ENCODE assay signal across 8 mouse cellular contexts in the genomic region with DNA sequence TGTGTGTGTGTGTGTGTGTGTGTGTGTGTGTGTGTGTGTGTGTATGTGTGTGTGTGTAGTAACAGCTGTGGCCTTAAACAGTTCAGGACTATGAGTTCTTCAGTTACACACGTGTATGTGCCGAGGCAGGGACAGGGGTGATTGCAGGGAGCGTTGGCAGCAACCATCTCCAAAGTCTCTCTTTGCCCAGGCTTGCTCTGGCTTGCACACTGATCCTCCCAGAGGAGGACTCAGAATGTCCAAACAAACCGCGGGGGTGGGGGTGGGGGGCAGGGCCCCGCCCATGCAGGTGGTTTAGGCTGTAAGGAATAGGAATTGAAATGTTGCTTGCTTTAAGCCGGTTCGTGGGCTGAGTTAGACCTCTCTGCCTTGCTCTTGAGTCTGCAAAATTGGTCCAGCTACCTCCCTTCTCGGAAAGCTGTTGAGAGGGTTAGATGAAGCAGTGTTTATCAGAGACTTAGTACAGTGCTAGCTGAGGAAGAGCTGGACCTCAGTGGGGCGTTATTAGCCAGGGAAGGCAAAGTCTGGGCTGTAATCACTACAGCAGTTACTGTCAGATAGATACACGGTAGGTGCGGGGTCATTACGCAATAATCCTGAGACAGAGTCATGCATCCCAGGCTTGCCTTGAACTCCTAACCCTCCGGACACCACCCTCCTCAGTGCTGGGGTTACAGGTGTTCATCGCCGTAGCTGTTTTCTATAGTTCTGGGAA. TPM values are rescaled to one million over a fixed set of nuclear protein-coding genes. Genes with fewer than 3 reads are reported as not detected.
A peak's percentile ranks its signal among the peaks of the same experiment; 100 is the strongest.
DNase-seq lines count a peak whose midpoint lies in the region; ATAC-seq lines count a peak whose summit lies in the region.

No protein-coding gene starts in this region.

- no peaks in the 10 kb centered on the region for H3K9me3 ChIP-seq in kidney, embryonic 16.5 days (ENCODE audit: low read length)
- H3K9me3 ChIP-seq in hindbrain, embryonic 12.5 days (replicated peaks), result no peaks in the 10 kb centered on the region
- H3K9me3 ChIP-seq in midbrain, embryonic 10.5 days (replicated peaks), result no peaks in the 10 kb centered on the region

- no peak for ATAC-seq in kidney, embryonic 16.5 days (ENCODE audit: low FRiP score, low TSS enrichment)
- ATAC-seq in hindbrain, embryonic 12.5 days (ENCODE audit: low FRiP score), result no peak

- H3K27me3 ChIP-seq in kidney, embryonic 16.5 days (ENCODE audit: insufficient read depth, low read length), result no peaks in the 10 kb centered on the region
- no peaks in the 10 kb centered on the region for H3K27me3 ChIP-seq in hindbrain, embryonic 12.5 days
- H3K27me3 ChIP-seq in midbrain, embryonic 10.5 days (ENCODE audit: low read depth, poor library complexity, severe bottlenecking), result peaks cover 6% of the 10 kb centered on the region; the same call in 1 of the 2 replicates

- H3K36me3 ChIP-seq in kidney, embryonic 16.5 days (ENCODE audit: insufficient read depth, low read length), result no peaks in the 10 kb centered on the region
- H3K36me3 ChIP-seq in hindbrain, embryonic 12.5 days, result no peaks in the 10 kb centered on the region
- H3K36me3 ChIP-seq in midbrain, embryonic 10.5 days, result no peaks in the 10 kb centered on the region

- peaks cover 20% of the 10 kb centered on the region for H3K4me1 ChIP-seq in kidney, embryonic 16.5 days (ENCODE audit: insufficient read depth, low read length)
- H3K4me1 ChIP-seq in hindbrain, embryonic 12.5 days, result peaks cover 33% of the 10 kb centered on the region
- peaks cover 46% of the 10 kb centered on the region for H3K4me1 ChIP-seq in midbrain, embryonic 10.5 days

- 64% methylated on average over 16 of the region's 16 CpGs for WGBS in kidney, embryonic 16.5 days
- 70% methylated on average over 16 of the region's 16 CpGs for WGBS in hindbrain, embryonic 12.5 days
- 69% methylated on average over 16 of the region's 16 CpGs for WGBS in midbrain, embryonic 10.5 days

- no peak overlapping the region for H3K4me3 ChIP-seq in kidney, embryonic 16.5 days (ENCODE audit: low read length)
- H3K4me3 ChIP-seq in hindbrain, embryonic 12.5 days, result no peak overlapping the region
- H3K4me3 ChIP-seq in midbrain, embryonic 10.5 days, result peak overlapping the region; percentile 48; the same call in 1 of the 2 replicates

- H3K27ac ChIP-seq in kidney, embryonic 16.5 days (ENCODE audit: low read length), result no peak overlapping the region
- H3K27ac ChIP-seq in hindbrain, embryonic 12.5 days, result no peak overlapping the region
- peak overlapping the region; percentile 46; the same call in 1 of the 2 replicates for H3K27ac ChIP-seq in midbrain, embryonic 10.5 days (replicated peaks)

- DNase-seq in kidney, postnatal 10 days, result no peak
- peak; percentile 66 for DNase-seq in ZHBTc4 (ENCODE audit: low read depth, low spot score)
- no peak for DNase-seq in midbrain, embryonic 10.5 days (ENCODE audit: low spot score)
- no peak for DNase-seq in spleen, postnatal 4 days (ENCODE audit: low spot score in 2 of 2)
- no peak for DNase-seq in adrenal gland, postnatal 25 days
- DNase-seq in retina, embryonic 14.5 days (ENCODE audit: low spot score), result no peak

- peak overlapping the region; percentile 59 for H3K4me2 ChIP-seq in kidney, embryonic 16.5 days (replicated peaks; ENCODE audit: low read depth, low read length)
- peak overlapping the region; percentile 53 for H3K4me2 ChIP-seq in hindbrain, embryonic 12.5 days (replicated peaks)

- no peak overlapping the region for H3K9ac ChIP-seq in kidney, embryonic 16.5 days (replicated peaks; ENCODE audit: low read length)
- no peak overlapping the region for H3K9ac ChIP-seq in hindbrain, embryonic 12.5 days

RNA-seq across cellular contexts. Expression of gene Pafah2, which starts 5.9 kb away (rescaled TPM):
- 19.5 and 20.1 TPM in 2 replicates for polyA plus RNA-seq in kidney, embryonic 16.5 days (2015; fragmentation: Nextera tagmentation; extraction: Ambion mirVana)
- polyA plus RNA-seq in hindbrain, embryonic 12.5 days (2016; fragmentation: Nextera tagmentation; extraction: Ambion mirVana), result 9.2 and 10.7 TPM in 2 replicates
- polyA plus RNA-seq in midbrain, embryonic 10.5 days (2016; fragmentation: Nextera tagmentation; extraction: Ambion mirVana), result 7.2 and 8.9 TPM in 2 replicates
- 7.9 and 9.1 TPM in 2 replicates for total RNA-seq in adrenal gland, postnatal 25 days (2021)

RNA-seq across cellular contexts. Expression of gene Extl1, which starts 18.4 kb away (rescaled TPM):
- 0.32 and 0.61 TPM in 2 replicates for polyA plus RNA-seq in kidney, embryonic 16.5 days (2015; fragmentation: Nextera tagmentation; extraction: Ambion mirVana)
- polyA plus RNA-seq in hindbrain, embryonic 12.5 days (2016; fragmentation: Nextera tagmentation; extraction: Ambion mirVana), result 1.2 and 1.7 TPM in 2 replicates
- polyA plus RNA-seq in midbrain, embryonic 10.5 days (2016; fragmentation: Nextera tagmentation; extraction: Ambion mirVana), result 0.23 and 0.39 TPM in 2 replicates
- 1.7 and 2.1 TPM in 2 replicates for total RNA-seq in adrenal gland, postnatal 25 days (2021)

RNA-seq across cellular contexts. Expression of gene Slc30a2, which starts 59.0 kb away (rescaled TPM):
- polyA plus RNA-seq in kidney, embryonic 16.5 days (2015; fragmentation: Nextera tagmentation; extraction: Ambion mirVana), result 0.92 and 1.4 TPM in 2 replicates
- polyA plus RNA-seq in hindbrain, embryonic 12.5 days (2016; fragmentation: Nextera tagmentation; extraction: Ambion mirVana), result not detected in 2 replicates
- 0.10 TPM in 1 of 2 replicates, not detected in the other for polyA plus RNA-seq in midbrain, embryonic 10.5 days (2016; fragmentation: Nextera tagmentation; extraction: Ambion mirVana)
- 21.1 and 21.5 TPM in 2 replicates for total RNA-seq in adrenal gland, postnatal 25 days (2021)
